Mouse (Mus musculus): ENCODE results near the gene Rnps1. TPM values are rescaled to one million over a fixed set of nuclear protein-coding genes. Genes with fewer than 3 reads are reported as not detected.
"Not testable (repeated sequence)": the region's sequence is repeated elsewhere in the genome, so short reads cannot be mapped to it uniquely, and the experiment has no call there.

Rnps1 gene
- polyA plus RNA-seq, 1 experiment = 269 TPM

DNA sequence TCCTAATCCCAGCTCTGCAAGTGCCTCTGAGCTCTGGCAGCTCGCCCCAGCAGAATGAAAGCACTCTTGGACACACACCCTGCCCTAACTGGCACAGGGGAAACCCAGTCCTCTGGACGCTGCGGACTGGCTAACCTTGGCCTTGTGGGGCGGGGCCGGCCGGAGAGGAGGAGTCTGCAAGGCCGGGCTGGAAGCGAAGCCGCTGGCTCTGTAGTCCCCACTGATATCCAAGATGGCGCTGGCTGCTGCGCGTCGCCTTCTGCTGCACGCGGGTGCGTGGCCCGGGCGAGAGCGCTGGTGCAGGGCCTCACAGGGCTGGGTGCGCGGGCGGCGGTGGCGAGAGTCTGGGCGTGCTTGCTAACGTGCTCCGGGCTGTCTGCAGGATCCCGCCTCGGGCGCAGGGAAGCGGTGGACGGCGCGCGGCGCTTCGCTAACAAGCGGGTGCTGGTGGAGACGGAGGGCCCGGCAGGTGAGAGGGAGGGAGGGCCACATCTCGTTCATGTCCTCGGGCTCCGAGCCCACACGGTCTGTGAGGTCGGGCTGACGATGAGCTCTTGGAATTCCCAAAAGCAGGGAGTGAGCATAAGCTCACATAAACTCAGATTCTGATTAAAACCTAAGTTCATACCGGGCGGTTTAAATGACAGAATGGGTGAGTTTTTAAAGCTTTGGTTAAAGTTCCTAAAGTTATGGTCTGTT is 12.3 kb downstream of the Rnps1 start, which contains the start of gene Eci1:
Gene Eci1 (plus strand): TSS at position 171 of the 699 bp plus-strand sequence.
- DNase-seq (ENCODE audit: extremely low spot score in 1 of 2, low spot score in 1 of 2) = peak; percentile 87 to 90

DNA sequence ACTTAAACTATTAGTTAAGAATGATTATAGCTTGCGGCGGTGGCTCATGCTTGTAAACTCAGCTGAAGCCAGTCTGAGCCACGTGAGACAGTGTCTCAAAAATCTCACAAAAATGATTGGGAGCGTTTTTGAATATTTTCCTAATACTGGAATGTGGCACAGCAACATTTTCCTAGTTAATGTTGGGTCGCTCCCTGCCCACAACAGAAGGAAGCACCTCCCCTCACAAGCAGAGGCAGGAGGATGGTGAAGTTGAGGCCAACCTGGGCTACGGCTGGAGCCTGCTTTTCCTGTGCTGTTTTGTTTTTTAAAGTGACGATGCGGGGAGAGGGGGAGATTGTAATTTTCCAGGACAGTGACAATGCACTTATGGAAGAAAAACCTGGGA is 12.8 kb downstream of the Rnps1 start:
- DNase-seq (ENCODE audit: extremely low spot score in 1 of 2, low spot score in 1 of 2) = no peak

DNA sequence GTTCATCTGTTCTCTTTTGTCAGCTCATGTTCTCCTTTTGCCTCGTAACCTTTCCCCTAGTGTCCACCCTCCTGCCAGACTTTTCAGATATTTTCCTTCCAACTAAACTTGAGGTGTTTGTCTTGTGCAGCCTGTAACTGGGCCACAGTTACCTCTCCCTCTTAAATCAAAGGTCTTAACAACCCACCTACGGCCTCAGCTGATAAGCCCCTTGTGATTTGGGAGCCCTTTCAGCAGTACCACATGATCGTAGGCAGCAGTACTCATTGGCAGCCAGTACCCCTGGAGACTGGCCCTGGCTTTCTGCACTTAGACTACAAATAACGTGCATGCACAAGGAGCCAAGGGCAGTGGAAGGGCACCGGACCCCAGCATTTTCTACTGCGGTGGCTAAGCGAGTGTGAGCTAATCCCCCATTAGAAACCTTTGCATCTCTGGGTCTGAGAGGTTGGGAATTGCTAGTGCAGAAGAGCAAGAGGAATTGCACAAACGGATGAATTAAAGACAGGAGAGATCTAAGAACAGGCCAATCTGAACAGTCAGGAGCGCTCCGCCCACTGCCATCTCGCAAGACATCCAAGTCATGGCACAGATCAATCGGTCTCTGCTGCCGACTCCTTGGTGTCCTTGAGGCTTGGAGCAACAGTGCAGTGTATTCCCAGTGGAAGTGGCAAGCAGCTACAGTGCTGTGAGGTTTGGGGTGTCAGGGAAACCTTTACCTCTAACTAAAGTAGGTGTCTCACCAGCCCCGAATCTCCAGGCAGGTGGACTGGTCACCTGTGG is 15.0 kb downstream of the Rnps1 start:
- no peak for DNase-seq (ENCODE audit: extremely low spot score in 1 of 2, low spot score in 1 of 2)

DNA sequence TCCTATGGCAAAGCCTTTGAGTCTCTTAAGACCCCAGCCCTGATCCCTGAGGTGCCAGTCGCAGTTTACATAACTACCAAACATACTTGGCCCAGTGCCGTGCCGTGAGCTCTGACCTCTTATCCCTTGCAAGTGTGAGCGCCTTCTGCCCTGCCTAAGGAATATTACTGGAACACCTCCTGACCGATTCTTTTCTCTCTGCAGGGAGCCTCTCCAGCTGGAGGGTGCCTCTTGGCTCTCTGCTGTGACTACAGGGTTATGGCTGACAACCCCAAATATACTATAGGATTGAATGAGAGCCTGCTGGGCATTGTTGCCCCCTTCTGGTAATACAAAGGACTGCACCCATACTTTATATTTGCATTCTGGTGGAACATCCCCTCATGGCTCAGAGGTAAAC is 22.7 kb downstream of the Rnps1 start:
- peak in 1 of 2 experiments; percentile 66 for DNase-seq (ENCODE audit: extremely low spot score in 1 of 2, low spot score in 1 of 2)

DNA sequence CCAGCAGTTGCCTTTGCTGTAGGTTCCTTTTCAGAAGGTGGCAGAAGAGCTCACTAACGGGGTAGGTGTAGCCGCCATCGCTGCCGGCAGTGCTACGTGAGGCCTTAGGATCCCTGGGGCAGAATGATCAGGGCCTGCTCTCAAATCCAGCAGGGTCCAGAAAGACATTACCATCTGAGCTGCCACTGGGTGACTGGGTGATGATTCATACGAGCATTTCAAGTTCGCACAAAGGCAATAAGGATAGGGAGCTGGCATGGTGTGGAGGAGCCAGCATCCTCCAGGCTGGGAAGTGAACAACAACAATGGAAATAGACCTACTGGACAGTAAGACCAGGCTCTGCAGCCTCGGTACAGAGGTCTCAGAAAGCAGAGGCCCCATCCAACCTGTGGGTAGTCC is 26.0 kb downstream of the Rnps1 start:
- no peak for DNase-seq (ENCODE audit: extremely low spot score in 1 of 2, low spot score in 1 of 2)

DNA sequence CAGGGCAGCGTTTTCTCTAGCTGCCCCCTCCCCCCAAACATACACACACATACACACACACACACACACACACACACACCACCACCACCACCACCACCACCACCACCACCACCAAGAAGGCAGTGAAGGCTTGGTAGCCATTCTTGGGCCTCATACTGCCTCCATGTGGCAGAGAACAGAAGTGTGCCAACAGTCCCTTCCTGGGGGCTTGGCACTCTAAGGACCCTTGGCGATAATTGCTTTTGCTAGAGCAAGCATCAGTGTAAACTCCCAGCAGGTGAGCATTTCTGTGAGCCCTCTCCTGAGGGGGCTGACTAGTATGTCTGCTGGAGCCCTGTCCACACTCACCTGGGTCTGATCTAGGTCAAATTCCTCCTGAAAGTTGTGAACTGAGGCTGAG is 26.8 kb downstream of the Rnps1 start:
- no peak for DNase-seq (ENCODE audit: extremely low spot score in 1 of 2, low spot score in 1 of 2)

DNA sequence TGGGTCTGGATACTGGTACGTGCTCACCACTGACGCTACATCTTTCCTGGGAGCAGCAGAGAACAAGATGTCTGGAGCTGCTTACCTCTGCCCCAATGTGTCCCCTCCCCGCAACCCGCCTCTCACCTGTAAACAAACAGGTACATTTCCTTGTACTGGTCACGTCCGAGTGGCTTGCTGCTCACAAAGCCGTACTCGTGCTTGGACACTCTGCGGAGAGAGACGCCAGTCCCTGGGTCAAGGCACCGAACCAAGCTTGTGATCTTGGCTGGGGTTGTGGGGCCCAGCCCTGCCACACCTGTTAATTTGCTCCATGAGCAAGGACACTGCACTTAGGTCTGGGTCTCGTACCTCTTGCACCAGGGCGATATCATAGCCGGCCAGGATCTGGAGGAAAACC is 27.7 kb downstream of the Rnps1 start:
- DNase-seq (ENCODE audit: extremely low spot score in 1 of 2, low spot score in 1 of 2) = no peak

DNA sequence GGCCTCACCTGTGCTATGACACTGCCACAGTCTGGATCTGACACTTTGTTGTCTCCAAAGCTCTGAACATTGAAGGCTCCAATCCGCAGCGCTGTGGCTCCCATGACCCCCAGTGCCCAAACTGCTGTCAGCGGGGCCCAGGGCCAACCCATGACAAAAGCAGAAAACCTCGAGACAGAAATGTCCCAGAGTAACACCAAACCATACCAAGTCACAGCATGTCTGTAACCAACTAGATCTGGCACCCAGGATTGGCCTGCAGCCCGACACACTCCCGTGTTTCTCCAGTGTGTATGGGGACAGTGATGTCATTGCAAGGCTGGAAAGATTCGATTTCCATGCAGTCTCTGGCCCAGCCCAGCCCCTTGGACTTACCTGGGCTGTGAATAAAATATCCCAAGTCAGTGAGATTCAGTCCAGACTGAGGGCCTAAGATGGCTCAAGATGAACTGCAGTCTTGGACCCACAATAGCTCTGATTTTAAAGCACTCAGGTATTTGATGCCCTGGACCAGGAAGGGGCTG is 28.3 kb downstream of the Rnps1 start, which contains the start of gene Dnase1l2:
Gene Dnase1l2 (minus strand): TSS at position 474 of the 524 bp plus-strand sequence.
- DNase-seq (ENCODE audit: extremely low spot score in 1 of 2, low spot score in 1 of 2) = no peak

DNA sequence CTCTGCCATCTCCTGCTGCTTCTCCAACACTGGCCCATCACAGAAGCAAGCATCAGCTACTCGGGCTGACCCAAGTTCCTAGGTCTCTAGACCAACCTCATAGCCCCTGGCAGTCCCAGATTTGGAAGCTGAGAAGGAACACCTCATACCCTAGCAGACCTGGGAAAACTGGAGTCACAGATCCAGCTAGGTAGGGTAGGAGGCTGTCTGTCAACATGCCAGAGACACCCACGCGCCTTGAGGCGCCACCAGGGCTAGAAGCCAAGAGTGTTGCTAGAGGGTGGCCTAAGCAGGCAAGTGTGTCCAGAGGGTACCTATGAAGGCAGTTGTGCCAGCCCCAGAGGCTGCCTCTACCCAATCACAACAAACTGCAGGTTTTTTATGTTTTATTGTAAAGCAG is 29.0 kb downstream of the Rnps1 start:
- DNase-seq (ENCODE audit: extremely low spot score in 1 of 2, low spot score in 1 of 2) = peak; percentile 46 to 67

DNA sequence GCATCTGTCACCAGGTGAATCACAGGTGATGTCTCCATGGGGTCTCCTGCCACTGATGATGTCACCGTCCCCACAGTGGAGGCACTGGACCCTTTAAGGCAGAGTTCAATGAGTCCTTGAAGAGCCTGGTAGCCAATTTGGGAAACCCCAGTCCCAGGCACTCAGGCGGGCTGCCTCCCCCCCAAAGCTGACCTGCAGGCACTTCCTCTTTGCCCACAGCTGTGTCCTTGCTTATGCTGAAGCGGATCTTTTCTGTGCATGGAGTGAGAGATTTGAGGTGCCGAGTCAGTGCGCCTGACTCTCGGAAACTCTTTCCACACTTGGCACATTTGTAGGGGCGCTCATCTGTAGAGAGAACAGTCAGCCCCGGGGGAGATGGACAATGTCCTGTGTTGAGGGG is 32.2 kb downstream of the Rnps1 start:
- no peak for DNase-seq (ENCODE audit: extremely low spot score in 1 of 2, low spot score in 1 of 2)

DNA sequence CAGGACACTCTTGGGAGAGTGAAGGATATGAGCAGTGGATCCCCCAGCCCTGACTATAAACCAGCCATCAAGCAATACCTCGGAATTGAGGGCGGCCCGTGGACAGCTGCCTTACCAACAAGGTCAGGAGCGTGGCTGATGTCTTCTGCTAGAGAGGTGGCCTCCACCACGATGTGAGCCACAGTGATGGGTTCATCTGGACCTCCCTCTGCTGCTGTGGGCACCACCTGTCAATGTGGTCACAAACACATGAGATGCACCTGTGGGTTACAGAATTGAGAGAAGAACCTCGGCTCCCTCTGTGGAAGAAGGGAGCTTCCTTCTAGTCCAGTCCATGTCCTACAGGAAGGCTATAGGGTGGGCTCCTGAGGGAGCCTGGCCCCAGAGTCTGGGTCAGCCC is 35.1 kb downstream of the Rnps1 start:
- no peak for DNase-seq (ENCODE audit: extremely low spot score in 1 of 2, low spot score in 1 of 2)

DNA sequence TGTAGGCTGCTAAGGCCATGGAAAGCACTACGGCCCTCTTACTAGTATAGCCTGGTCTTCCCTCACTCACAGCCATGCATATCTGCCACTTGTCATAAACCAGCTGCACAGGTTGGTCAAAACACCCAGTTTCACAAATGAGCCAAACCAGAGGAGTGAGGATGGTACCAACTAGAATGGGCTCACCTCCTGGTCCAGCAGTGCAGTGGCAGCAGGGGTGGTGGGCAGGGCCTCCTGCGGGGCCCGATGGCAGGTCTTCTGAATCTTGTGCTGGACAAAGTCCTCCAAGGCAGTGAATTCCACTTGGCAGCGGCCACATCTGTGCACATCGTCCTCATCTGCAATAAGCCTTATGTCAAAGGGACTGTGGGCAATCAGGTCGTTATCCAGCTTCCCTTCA is 36.9 kb downstream of the Rnps1 start:
- no peak for DNase-seq (ENCODE audit: extremely low spot score in 1 of 2, low spot score in 1 of 2)

DNA sequence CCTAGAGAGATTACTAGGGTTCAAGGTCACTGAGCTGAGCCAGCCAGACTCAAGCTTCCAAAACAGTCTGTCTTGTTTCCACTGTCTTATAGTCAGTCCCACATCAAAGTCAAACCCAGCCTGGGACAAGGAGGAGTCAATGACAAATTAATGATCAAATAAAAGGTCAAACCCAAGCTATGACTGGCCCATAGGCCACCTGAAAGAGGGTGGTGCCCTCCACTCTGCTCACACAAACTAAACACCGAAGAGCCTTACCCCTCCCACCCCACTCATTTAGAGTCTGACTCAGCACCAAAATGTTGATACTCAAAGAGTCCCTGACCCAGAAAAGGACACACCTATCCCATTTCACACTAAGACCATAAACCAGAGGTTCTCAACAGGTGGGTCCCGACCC is 39.0 kb downstream of the Rnps1 start:
- no peak for DNase-seq (ENCODE audit: extremely low spot score in 1 of 2, low spot score in 1 of 2)

DNA sequence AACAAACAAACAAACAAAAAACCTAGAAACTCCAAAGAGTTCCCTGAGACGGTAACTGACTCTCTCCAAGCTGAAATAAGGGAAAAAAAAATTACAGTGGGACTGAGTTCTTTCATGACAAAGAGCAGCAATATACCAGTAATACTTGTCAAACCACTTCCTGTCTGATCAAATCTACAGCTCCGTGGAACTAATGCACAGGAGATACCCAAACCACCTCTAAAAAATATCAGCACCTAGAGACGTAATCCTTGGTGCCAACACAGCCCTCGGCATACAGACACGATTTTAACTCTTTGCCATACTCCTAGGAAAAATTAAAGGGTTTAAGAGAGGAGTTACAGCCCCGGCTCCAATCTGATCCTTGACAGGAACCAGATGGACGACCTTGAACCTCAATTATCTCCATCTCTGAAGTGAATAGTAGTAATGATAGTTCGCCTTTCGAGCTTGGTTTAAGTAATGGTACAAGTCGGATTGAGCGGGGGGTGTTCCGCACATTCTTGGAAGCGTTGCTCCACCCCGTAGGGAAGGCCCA is 39.9 kb downstream of the Rnps1 start:
- DNase-seq (ENCODE audit: extremely low spot score in 1 of 2, low spot score in 1 of 2) = no peak

DNA sequence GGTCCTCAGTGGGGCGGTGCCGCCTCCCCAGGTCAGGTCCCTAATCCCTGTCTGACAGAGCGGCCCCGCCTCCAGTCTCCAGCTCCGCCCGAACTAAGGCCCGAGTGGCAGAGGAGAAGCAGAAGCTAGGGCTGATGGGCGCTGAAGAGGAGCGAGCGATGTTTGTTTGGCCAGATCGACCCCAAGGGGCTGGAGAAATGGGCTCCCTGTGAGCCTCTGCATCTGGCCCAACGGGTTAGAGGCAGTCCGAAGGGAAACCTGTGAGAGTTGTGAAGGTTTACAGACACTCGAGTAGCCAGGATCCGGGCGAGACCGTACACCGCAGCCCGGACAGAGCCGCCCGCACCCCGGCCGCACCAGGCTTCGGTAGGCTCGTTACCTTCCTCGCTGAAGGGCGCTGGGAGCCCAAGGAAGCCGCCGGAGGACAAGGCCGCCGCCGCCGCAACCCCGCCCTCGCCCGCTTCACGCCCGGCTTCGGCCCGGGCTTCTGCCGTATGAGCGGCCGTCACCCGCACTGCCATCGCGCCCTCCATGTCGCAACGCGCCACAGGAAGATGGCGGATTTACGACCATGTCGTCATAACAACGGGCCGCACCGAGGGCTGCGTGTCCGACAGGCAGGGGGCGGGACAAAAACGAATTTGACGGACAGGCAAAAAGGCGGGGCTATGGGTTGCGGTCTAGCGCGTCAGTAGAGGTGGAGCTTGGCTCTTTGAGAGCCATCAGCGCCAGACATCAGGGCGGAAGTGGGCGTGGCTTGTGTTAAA is 40.6 kb downstream of the Rnps1 start:
- DNase-seq (ENCODE audit: extremely low spot score in 1 of 2, low spot score in 1 of 2) = peak; percentile 98 to 99

DNA sequence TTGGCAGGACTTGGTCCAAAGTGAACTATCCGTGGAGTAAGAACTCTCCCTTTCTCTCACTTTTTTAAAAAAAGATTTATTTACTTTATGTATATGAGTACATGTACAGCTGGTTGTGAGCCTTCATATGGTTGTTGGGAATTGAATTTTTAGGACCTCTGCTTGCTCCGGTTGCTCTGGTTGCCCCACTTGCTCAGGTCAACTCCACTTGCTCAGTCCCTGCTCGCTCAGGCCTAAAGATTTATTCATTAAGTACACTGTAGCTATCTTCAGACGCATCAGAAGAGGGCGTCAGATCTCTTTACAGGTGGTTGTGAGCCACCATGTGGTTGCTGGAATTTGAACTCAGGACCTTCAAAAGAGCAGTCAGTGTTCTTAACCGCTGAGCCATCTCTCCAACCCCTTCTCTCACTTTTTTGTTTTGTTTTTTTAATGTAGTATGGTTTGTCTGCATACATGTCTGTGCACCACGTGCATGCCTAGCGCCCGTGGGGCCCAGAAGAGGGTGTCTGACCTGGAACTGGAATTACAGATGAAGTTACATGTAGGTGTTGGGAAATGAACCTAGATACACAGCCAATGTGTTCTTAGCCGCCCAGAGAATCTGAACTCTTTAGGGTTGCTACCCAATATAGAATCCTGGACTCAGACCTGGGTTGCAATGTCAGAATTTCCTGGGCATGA is 41.3 kb downstream of the Rnps1 start:
- DNase-seq (ENCODE audit: extremely low spot score in 1 of 2, low spot score in 1 of 2) = not testable (repeated sequence)

DNA sequence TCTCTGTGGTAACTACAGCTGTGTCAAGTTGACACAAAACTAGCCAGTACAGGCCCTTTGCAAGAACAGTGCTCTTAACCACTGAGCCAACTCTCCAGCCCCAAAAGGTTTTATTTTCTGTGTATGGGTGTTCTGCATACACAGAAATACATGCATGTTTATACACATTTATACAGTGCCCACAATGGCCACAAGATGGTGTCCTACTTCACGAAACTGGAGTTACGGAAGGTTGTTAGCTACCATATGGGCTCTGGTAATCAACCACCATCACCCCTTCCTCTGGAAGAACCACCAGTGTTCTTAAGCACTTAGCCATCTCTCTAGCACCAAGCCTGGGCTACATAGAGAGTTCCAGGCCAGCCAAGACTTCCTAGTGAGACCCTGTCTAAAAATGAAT is 47.2 kb downstream of the Rnps1 start:
- DNase-seq (ENCODE audit: extremely low spot score in 1 of 2, low spot score in 1 of 2) = peak in 1 of 2 experiments; percentile 33

DNA sequence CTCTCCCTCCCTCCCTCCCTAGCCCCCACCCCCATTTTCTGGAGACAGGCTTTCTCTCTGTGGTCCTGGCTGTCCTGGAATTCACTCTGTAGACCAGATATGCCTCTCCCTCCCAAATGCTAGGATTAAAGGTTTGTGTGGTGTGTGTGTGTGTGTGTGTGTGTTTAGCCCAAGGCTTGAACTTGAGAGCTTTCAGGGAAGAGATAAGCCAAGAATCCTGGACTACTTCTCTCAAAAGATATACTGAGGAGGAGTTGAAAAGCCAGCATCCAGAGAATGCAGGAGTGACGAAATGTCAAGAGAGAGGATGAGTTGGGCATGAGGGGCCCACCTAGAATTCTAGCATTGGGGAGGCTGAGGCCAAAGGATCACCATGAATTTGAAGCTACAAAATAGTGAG is 48.6 kb downstream of the Rnps1 start:
- DNase-seq (ENCODE audit: extremely low spot score in 1 of 2, low spot score in 1 of 2) = no peak

DNA sequence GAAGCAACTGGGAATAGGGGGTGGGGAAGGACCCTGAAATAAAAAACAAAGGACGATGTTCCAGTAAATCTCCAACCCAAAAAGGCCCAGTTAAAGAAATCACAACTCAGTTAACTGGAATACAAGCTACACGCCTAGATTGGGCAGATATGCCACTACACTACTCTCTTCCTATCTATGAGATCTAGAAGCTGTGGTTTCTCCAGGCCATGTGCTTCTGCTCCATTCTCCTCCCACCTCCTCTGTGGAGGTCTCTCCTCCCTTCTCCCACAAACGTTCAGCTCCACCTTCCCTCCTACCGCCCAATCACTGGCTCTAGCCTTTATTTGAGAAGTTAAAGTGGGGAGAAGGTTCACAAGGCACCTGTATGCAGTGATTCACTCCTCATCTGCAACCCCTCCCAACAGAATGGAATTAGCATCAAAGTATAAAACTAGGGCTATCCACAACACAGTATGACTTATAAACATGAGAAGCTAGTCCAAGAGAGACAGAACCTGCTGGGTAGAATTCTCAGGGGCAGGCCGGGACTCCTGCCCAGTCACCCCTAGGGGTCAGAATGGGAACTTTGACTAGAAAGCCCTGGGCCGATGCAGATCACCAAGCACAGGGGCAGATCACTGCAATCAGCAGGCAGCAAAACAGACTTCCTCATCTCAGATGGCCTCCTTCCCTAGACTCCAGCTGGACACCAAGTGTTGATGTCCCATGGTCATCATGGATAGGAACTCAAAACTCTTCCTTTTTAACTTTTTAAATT is 49.2 kb downstream of the Rnps1 start:
- DNase-seq (ENCODE audit: extremely low spot score in 1 of 2, low spot score in 1 of 2) = no peak
